Mouse (Mus musculus) neural tube, embryonic 14.5 days (tissue): ENCODE measurements around the gene Fam214a. TPM values are rescaled to one million over a fixed set of nuclear protein-coding genes. Genes with fewer than 3 reads are reported as not detected.
A peak's percentile ranks its signal among the peaks of the same experiment; 100 is the strongest.

Experiments
- ATAC-seq: fragments of 200-750 bp; cut with Nextera tagmentation; 2 replicates; pipeline ENCODE4 v1.8.0; 2017; ENCODE audit warnings: low read depth, mild to moderate bottlenecking, moderate TSS enrichment, moderate library complexity
- H3K27ac ChIP-seq: fragments of 300-500 bp; sonication (generic); 2 replicates; pipeline ENCODE4 v1.5.1; 2014; ENCODE audit warnings: low read depth, mild to moderate bottlenecking, control low read depth, low read length, moderate library complexity, mixed read lengths
- H3K27me3 ChIP-seq: fragments of 300-500 bp; sonication (generic); 2 replicates; pipeline ENCODE4 v1.6.1; 2014; ENCODE audit warnings: low read length; ENCODE audit not compliant: control insufficient read depth, insufficient read depth
- H3K36me3 ChIP-seq: fragments of 300-500 bp; sonication (generic); 2 replicates; pipeline ENCODE4 v1.6.1; 2014; ENCODE audit warnings: low read length, mixed read lengths; ENCODE audit not compliant: control insufficient read depth, insufficient read depth
- H3K4me1 ChIP-seq: fragments of 300-500 bp; sonication (generic); 2 replicates; pipeline ENCODE4 v1.6.1; 2014; ENCODE audit warnings: low read length; ENCODE audit not compliant: control insufficient read depth, insufficient read depth
- H3K4me2 ChIP-seq: fragments of 300-500 bp; sonication (generic); 2 replicates; pipeline ENCODE4 v1.6.1; 2014; ENCODE audit warnings: mild to moderate bottlenecking, low read depth, low read length, control low read depth
- H3K4me3 ChIP-seq: fragments of 300-500 bp; sonication (generic); 2 replicates; pipeline ENCODE4 v1.5.1; 2014; ENCODE audit warnings: low read depth, low read length, control low read depth, mixed read lengths
- H3K9ac ChIP-seq: fragments of 300-500 bp; sonication (generic); replicated peaks from 2 replicates; pipeline ENCODE4 v1.6.1; 2014; ENCODE audit warnings: low read depth, mild to moderate bottlenecking, control low read depth, low read length, mixed read lengths
- H3K9me3 ChIP-seq: fragments of 300-500 bp; sonication (generic); 2 replicates; pipeline ENCODE4 v1.6.1; 2016; ENCODE audit warnings: low read length; ENCODE audit not compliant: control insufficient read depth
- WGBS: fragments of 180-500 bp; shearing (Covaris S2); extraction: QIAGEN DNeasy Blood & Tissue Kit; methylation state at CpG from one replicate; pipeline ENCODE4 v1.1.7; 2014; 5-methylcytosine and 5-hydroxymethylcytosine counted together
- polyA plus RNA-seq: library from polyadenylated mRNA; unstranded; fragments of >200 nt; fragmentation: Nextera tagmentation; extraction: Ambion mirVana; gene quantifications from 2 replicates; pipeline ENCODE4 v1.2.1, GENCODE M21; 2014

Gene Fam214a
- polyA plus RNA-seq, 1 experiment from 2014 or later, result 30.8 TPM

- no peak overlapping the region for H3K27ac ChIP-seq
Observed at GRCm38 (mm10) chr9:75038357-75038688, 85.6 kb downstream of the Fam214a start.

DNA sequence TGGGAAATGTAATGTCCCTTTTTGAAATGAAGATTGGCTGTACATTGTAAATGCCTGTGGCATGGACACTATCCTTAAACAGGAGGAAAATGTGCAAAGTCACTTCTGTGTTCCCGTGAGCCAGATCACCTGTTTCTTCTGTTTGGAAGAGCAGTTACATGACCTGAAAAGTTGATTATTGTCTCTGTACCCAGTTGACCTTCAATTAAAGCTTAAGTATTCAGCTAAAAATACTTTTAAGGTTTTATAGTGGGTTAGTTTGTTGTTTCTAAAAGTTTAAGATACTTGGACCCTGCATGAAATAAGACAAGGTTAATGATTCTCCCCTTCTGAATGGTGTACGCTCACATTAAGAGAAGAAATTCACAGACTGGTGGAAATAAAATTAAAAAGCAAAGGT lies 87.9 kb downstream of the Fam214a start:
- WGBS, result 96% methylated on average over 2 of the region's 2 CpGs
- Histone ChIP-seq H3K27me3 (no peaks in the 10 kb centered on the region), H3K4me3 (no peak overlapping the region), H3K9me3 (no peaks in the 10 kb centered on the region), H3K4me2 (no peak overlapping the region), H3K4me1 (peaks cover 11% of the 10 kb centered on the region), H3K27ac (no peak overlapping the region), H3K9ac (no peak overlapping the region), H3K36me3 (peaks cover 2% of the 10 kb centered on the region; the same call in 1 of the 2 replicates)
- no peak for ATAC-seq

More at GRCm38 (mm10) chr9:75038357-75038688, 85.6 kb downstream of the Fam214a start:
- Histone ChIP-seq H3K9ac (peak overlapping the region; percentile 93), H3K27me3 (no peaks in the 10 kb centered on the region), H3K4me2 (peak overlapping the region; percentile 70), H3K4me3 (peak overlapping the region; percentile 88), H3K4me1 (peaks cover 11% of the 10 kb centered on the region), H3K9me3 (no peaks in the 10 kb centered on the region), H3K36me3 (no peaks in the 10 kb centered on the region)
- no peak for ATAC-seq
- 1% methylated on average over 10 of the region's 10 CpGs for WGBS

DNA sequence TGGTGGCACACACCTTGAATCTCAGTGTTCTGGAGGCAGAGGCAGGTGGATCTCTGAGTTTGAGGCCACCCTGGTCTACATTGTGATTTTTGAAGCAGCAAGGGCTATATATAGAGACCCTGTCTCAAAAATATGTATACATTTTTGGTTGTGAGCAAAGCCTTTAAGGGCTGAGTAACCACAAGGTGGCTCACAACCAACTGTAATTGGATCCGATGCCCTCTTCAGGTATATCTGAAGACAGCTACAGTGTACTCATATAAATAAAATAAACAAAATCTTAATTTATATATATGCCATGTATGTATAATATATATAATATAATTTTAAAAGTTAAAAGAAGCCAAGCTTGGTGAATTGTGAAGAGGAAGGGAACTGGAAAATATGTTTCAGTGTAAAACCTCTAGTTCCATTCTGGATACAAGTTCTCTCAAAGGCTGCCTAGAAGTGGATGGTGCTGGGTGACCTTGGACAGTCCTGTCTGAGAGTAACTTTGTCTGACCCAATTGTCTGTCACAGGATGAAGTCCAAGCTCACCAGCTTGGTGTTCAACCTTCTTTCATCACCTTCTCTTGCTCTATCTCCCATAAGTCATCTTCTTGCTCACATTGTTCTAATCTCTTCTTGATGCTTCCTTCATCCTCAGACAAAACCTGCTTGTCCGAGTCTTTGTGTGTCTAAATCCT lies 89.3 kb downstream of the Fam214a start:
- WGBS, result 93% methylated on average over 2 of the region's 2 CpGs
- Histone ChIP-seq H3K9ac (no peak overlapping the region), H3K9me3 (no peaks in the 10 kb centered on the region), H3K27me3 (no peaks in the 10 kb centered on the region), H3K36me3 (peaks cover 8% of the 10 kb centered on the region; the same call in 1 of the 2 replicates), H3K4me2 (no peak overlapping the region), H3K4me3 (no peak overlapping the region), H3K27ac (no peak overlapping the region), H3K4me1 (peaks cover 11% of the 10 kb centered on the region)
- ATAC-seq, result no peak

DNA sequence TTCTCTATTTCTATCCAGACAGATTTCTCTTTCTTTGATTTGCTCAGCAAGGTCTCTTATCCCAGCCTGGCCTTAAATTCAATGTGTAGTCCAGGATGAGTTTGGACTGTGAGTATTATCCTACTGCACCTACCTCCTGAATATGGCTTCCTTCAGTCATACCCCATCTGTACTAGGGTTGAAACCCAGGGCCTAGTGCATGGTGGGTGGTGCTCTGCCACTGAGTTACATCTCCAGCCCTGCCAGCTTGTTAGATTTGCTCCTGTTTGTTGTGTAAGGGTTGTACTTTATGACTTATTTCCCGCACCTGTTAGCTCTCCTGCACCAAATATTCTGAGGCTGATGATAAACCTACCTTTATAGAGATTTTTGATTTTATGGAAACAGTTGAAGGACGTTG lies 90.5 kb downstream of the Fam214a start:
- Histone ChIP-seq H3K27ac (no peak overlapping the region), H3K4me3 (no peak overlapping the region), H3K4me2 (no peak overlapping the region), H3K36me3 (peaks cover 8% of the 10 kb centered on the region; the same call in 1 of the 2 replicates), H3K9ac (no peak overlapping the region), H3K4me1 (peaks cover 11% of the 10 kb centered on the region), H3K27me3 (no peaks in the 10 kb centered on the region), H3K9me3 (no peaks in the 10 kb centered on the region)
- 96% methylated on average over 2 of the region's 2 CpGs for WGBS
- no peak for ATAC-seq

- Histone ChIP-seq H3K27me3 (no peaks in the 10 kb centered on the region), H3K4me2 (no peak overlapping the region), H3K9ac (no peak overlapping the region), H3K4me1 (no peaks in the 10 kb centered on the region), H3K9me3 (no peaks in the 10 kb centered on the region), H3K36me3 (peaks cover 8% of the 10 kb centered on the region; the same call in 1 of the 2 replicates), H3K27ac (no peak overlapping the region), H3K4me3 (no peak overlapping the region)
- ATAC-seq, result no peak
Observed at GRCm38 (mm10) chr9:75047079-75047478, 94.4 kb downstream of the Fam214a start.

DNA sequence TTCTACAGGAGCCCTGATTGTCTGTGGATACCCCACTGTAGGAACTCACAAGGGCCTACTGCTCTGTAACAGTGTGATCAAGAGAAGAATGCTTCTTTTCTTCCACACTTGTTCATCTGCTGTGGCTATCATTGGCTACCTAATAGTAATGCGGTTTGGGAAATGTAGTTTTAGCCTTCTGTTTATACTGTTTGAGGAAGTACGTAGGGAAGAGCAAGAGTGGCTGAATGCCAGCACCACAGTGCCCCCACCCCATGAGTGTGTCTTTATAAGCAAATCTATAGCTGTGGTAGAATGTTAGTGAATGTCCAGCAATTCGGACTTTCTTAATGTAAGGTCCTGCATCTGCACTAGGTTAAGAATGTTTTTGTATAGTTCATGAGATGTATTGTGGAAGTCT lies 96.4 kb downstream of the Fam214a start:
- WGBS, result 79% methylated on average over 3 of the region's 3 CpGs
- Histone ChIP-seq H3K9ac (no peak overlapping the region), H3K4me1 (no peaks in the 10 kb centered on the region), H3K9me3 (no peaks in the 10 kb centered on the region), H3K27ac (no peak overlapping the region), H3K27me3 (no peaks in the 10 kb centered on the region), H3K4me3 (no peak overlapping the region), H3K4me2 (no peak overlapping the region), H3K36me3 (peaks cover 8% of the 10 kb centered on the region; the same call in 1 of the 2 replicates)
- no peak for ATAC-seq

- Histone ChIP-seq H3K9ac (no peak overlapping the region), H3K4me1 (no peaks in the 10 kb centered on the region), H3K27me3 (no peaks in the 10 kb centered on the region), H3K36me3 (peaks cover 8% of the 10 kb centered on the region; the same call in 1 of the 2 replicates), H3K27ac (no peak overlapping the region), H3K4me3 (no peak overlapping the region), H3K9me3 (no peaks in the 10 kb centered on the region), H3K4me2 (no peak overlapping the region)
- ATAC-seq, result peak; percentile 68; the same call in 1 of the 2 replicates
- WGBS, result 32% methylated on average over 3 of the region's 3 CpGs
Observed at GRCm38 (mm10) chr9:75050003-75050402, 97.3 kb downstream of the Fam214a start.

DNA sequence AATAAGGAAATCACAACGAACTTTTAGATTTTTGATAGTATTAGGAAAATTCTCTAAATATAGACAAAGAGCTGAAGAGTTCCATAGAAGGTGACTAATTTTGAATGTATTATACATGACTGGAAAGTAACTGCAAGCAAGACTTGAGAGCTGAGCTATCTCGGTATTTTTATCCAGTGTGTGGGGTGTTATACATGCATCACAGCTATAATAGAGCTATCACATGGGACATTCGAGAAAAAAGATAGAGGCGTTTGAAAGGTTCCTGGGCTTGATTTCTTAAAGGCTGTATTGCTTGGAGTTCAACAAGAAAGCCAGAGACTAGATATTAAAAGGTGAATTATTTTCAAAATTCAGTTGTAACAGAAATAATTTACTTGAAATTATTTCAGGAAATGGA lies 99.2 kb downstream of the Fam214a start:
- Histone ChIP-seq H3K27me3 (no peaks in the 10 kb centered on the region), H3K9ac (no peak overlapping the region), H3K27ac (no peak overlapping the region), H3K9me3 (no peaks in the 10 kb centered on the region), H3K4me3 (no peak overlapping the region), H3K4me1 (no peaks in the 10 kb centered on the region), H3K36me3 (peaks cover 4% of the 10 kb centered on the region; the same call in 1 of the 2 replicates), H3K4me2 (no peak overlapping the region)
- no peak for ATAC-seq
- WGBS, result 89% methylated on average over 4 of the region's 4 CpGs

DNA sequence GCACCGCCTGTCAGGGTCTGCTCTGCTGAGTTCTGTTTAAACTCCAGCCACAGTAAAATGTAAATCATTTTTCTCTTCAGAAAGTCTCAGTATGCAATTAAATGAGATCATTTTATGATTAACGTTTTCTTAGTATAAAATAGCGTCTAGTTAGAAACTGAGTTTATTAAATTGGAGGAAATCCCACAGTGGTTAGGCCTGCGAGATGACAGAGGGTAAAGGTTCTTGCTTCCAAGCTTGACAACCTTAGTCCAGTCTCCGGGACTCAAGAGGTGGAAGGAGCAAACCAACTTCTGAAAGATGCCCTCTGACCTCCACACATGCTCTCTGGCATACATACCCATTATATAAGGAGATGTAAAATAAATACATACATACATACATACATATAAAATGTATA lies 102.4 kb downstream of the Fam214a start:
- ATAC-seq, result no peak
- Histone ChIP-seq H3K4me1 (no peaks in the 10 kb centered on the region), H3K27ac (no peak overlapping the region), H3K4me3 (no peak overlapping the region), H3K27me3 (no peaks in the 10 kb centered on the region), H3K4me2 (no peak overlapping the region), H3K36me3 (peaks cover 19% of the 10 kb centered on the region), H3K9me3 (no peaks in the 10 kb centered on the region), H3K9ac (no peak overlapping the region)
- 94% methylated on average over 5 of the region's 5 CpGs for WGBS
